Mouse (Mus musculus): ENCODE measurements at regions not wholly inside any gene's neighbourhood (a gene's known extent, or its start where the extent isn't known, plus 50 kb on each side); places are given as distances from the start of the nearest gene placed in this dataset.

DNA sequence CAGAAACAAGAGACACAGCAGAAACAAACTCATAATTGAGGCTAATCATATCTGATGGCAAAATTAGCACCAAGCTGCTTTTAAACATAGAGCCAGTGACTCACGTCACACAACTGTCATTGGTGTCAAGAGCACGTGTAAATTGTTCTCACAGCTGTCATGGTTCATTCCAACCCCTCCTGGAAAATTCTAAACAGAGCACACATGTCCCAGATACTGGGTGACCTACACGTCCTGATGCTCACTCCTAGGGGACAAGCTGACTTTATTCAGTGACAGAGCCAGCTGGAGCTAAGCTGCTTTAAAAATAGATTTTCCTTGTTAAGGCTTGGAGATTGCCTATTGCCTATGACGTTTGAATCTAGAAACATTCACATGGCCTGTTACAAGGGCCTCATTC, 304.1 kb downstream of the 1500009L16Rik start:
- no peak for DNase-seq (ENCODE audit: low read depth)

DNA sequence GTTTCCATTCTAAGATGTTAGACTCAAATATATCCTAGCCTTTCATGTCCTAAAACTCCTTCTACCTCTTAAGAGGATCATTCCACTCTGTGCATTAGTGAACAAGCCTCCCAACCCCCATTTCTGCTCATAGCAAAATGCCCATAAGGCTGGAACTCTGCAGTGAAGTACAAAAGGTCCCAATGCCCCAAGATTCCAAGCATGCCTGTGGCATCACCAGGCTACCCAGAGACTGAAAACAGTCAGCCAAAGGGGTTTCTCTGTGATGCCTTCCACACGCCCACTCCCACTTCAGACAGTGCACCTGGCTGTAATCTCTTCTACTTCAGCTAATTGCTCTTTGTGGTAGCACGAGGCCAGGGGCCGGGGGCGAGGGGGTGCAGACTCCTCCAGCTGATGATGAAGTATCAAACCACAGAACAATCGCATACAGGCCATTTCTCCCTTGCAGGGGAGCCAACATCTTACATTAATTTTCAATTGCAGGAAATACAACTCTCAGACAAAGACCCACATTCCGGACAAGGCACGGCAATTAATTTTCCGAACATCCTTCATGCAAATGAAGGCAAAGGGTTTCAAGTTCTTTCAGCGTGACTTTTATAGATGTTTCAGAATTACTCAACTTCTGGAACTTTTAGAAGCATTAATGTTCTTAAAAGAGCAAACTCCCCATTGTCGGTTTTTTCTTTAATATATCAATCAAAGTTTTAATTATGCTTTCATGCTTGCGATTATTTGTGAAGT, 313.6 kb downstream of the 1500009L16Rik start:
- DNase-seq (ENCODE audit: low read depth), result no peak

- no peak for DNase-seq (ENCODE audit: low read depth)
These were observed 326.0 kb downstream of the 1500009L16Rik start for GRCm38 (mm10) chr10:84048706-84049105.

- DNase-seq (ENCODE audit: low read depth), result no peak
These were observed 330.0 kb downstream of the 1500009L16Rik start for GRCm38 (mm10) chr10:84052696-84053095.

GRCm38 (mm10) chr10:84054551-84055336, 332.1 kb downstream of the 1500009L16Rik start:
- DNase-seq (ENCODE audit: low read depth), result no peak

GRCm38 (mm10) chr10:84055402-84056167, 332.9 kb downstream of the 1500009L16Rik start:
- no peak for DNase-seq (ENCODE audit: low read depth)

- no peak for DNase-seq (ENCODE audit: low read depth)
These were observed 333.9 kb downstream of the 1500009L16Rik start for GRCm38 (mm10) chr10:84056323-84057169.

- DNase-seq (ENCODE audit: low read depth), result no peak
These were observed 335.6 kb downstream of the 1500009L16Rik start for GRCm38 (mm10) chr10:84058301-84058700.

DNA sequence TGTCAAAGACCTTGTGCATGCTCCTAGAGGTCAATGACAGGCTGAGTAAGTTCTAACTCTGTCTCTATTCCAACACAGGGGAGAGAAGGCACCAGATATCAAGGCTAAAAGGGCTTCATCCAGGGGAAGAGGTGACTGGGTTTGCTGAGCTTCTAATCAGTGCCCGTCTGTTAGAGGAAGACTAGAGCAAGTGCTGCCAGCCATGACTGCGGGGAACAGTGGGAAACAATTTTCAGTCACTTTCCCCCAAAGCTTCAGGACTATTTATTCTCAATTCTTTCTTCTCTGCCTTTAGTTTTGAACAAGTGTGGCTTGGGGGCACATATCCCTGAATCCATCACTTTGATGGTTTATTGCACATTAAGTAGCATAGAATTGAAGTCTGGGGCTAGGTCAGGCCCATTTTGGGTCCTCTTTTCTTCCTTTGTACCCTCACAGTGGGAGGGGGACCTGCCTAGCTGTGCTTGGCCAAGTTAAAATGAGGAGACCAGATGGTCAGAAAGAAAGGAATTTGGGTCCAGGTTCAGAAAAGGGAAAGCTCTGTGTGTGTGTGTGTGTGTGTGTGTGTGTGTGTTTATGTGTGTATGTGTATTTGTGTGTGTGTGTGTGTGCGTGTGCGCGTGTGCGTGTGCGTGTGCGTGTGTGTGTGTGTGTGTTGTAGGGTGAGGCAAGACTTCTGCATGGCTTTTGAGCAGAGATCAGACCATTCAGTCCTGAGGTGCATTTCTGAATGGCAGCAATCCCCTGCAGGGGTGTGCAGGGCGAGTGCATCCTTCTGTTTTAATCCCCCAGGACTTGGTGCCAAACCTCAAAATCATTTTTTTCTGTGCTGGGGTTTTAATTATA, 337.2 kb downstream of the 1500009L16Rik start:
- DNase-seq (ENCODE audit: low read depth), result no peak

GRCm38 (mm10) chr10:84060492-84061218, 338.0 kb downstream of the 1500009L16Rik start:
- DNase-seq (ENCODE audit: low read depth), result no peak

DNA sequence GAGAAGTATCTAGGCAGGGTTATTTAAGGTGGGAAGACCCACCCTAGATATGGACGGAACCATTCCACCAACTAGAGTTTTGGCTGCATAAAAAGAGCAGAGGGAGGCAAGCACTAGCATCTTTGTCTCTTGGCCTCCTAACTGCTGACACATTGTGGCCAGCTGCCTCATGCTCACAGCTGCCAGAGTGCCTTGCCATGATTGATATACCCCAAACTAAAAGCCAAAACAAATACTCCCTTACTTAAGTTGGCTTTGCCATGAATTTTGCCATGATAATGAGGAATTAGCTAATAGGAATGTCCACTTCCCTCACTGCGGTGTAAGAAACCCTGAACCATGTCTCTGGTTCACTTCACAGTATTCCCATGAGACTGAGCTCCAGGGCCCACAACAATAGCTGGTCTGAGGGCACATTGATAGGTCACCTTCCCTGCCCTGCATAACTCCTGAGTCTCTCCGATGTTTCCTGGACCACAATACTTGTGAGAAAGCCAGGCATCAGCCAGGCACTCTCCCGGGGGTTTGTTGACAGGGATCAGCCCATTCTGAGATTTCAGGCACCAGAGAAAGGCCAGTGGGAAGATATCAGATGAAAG, 344.5 kb downstream of the 1500009L16Rik start:
- no peak for DNase-seq (ENCODE audit: low read depth)

DNA sequence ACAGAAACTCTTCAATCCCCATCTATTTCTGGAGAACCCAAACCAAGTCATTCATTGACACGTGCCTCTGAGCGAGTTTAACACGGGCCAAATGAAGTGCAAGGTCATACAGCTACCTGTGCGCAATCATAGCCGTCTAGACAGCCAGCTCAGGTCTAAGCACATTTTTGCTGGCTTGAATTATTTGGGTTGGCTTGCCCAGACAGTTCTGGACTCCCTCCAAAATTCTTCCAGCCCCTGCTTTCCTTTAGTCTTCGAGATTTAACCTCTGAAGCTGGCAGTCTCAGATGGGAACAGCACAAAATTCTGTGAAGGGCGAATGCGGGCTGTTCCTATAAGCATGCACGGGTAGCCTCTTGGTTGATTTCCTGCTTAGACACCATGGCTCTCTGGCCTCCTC, 347.1 kb downstream of the 1500009L16Rik start:
- no peak for DNase-seq (ENCODE audit: low read depth)

DNA sequence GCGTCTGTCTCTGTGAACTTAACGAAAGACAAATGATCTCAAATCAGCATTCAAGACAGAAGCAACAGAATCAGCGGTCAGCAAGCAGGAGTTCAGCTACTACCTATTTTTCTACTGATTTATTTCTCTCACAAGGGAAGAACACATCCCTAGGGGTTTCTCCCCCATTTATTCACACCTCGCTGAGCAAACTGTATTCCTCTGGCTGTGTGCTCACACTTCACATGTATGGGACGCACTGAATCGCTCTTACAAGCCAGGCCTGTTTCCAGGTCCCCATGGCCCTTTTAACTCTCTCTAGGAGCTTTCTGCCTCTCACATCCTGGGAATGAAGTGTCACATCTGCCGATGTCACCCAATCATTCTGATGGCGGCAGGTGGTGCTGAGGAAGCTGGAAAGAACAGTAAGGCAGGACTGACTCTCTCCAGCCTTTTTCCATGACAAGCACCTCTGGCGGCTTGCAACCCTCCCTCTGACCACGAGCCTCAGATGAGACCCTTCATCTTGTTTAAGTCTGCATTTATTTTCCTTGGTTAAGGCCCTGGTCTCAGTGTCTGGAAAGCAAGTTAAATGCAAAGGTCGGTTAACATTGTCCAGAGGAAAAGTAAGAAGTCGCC, 350.3 kb downstream of the 1500009L16Rik start:
- no peak for DNase-seq (ENCODE audit: low read depth)

DNA sequence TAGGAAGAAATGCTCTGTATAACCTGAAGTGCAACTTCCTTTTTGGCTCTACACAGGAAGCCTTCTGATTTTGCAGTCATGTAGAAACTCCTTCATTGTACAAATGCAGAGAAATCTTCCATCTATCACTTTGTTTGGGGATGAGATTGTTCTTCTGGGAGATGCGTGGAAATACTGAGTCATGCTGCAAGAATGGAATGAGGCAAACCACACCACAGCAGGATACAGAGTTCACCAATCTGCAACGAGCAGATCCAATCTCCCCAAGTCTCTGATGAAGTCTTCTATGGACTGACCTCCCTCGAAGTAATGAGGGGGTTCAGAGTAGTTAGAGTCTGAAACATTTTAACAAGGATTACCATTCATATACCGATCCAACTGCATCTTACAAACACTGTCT, 352.9 kb downstream of the 1500009L16Rik start:
- DNase-seq (ENCODE audit: low read depth), result no peak

DNA sequence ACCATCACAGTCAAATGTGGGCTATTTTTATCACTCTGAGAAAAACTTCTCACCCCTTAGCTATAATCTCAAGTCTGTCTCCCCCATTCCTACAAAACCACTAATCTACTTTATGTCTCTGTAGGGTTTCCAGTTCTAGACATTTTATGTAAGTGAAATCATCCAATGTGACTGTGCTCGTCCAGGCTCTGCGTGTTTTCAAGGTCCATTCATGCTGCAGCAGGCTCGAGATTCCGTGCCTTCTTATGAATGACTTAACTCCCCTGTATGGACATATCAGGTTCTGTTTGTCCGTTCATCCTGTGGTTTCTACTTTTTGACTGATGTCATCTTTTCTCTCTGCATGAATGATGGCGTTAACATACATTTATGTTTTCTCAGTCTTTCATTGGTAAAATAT, 357.6 kb downstream of the 1500009L16Rik start:
- no peak for DNase-seq (ENCODE audit: low read depth)

- no peak for DNase-seq (ENCODE audit: low read depth)
These were observed 358.7 kb downstream of the Nuak1 start for GRCm38 (mm10) chr10:84081673-84082072.

DNA sequence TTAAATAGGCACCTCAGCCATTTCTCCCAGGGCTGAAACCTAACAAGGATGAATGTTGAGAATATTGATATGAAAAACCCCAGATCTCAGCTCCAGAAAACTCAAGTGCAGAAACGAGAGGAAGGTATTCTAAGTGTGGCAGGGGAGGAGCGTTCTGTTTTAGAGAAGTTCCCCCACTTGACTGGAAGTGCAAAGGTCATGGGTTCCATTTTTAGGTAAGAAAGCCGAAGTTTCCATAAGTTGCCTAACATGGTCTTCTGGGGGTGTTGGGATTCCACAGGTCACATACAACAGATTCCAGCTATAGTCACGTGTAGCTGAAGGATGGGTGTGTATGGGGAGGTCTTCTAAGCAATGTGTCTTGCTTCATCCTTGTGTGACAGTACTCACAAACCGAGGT, 352.9 kb downstream of the Nuak1 start:
- DNase-seq (ENCODE audit: low read depth), result no peak

DNA sequence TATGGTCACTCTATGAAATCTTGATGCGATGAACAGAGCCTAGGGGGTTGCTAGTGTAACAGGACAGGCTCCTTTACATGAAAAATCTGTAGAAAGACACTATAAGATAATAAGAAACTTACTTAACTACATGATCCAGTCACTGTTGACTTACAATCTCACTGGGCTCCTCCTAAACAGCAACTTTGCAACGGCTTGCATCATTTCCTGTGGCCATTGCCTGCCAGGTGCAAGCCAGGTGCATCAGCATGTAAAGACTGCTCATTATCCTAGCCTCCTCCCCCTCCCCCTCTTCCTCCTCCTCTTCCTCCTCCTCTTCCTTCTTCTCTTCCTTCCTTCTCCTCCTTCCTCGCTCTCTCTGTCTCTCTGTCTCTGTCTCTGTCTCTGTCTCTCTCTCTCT, 352.5 kb downstream of the Nuak1 start:
- no peak for DNase-seq (ENCODE audit: low read depth)

Data from c-Kit-positive CD71-positive TER-119-negative erythroid progenitor cells, embryonic 14.5 days (primary cell).